Mouse (Mus musculus) C2C12 (cell line): ENCODE measurements around the gene Eif5a.

Source experiments
- CEBPB ChIP-seq: IDR thresholded peaks from one replicate; pipeline ENCODE4 v1.6.1; 2011; ENCODE audit warnings: low read depth, mild to moderate bottlenecking, control low read depth, moderate library complexity
- CTCF ChIP-seq: IDR thresholded peaks from one replicate; pipeline ENCODE4 v1.5.1; 2011; ENCODE audit not compliant: control insufficient read depth, insufficient read depth, insufficient read length
- MAX ChIP-seq: IDR thresholded peaks from one replicate; pipeline ENCODE4 v1.6.1; 2011; ENCODE audit warnings: mild to moderate bottlenecking, control low read depth
- MYOD1 ChIP-seq: IDR thresholded peaks from one replicate; pipeline ENCODE4 v1.6.1; 2011; ENCODE audit warnings: low read depth; ENCODE audit not compliant: control insufficient read depth, insufficient read length
- MYOG ChIP-seq: IDR thresholded peaks from one replicate; pipeline ENCODE4 v1.6.1; 2011; ENCODE audit not compliant: control insufficient read depth, insufficient read length; ENCODE audit errors: extremely low read depth
- USF1 ChIP-seq: IDR thresholded peaks from one replicate; pipeline ENCODE4 v1.6.1; 2011; ENCODE audit warnings: low read depth, mild to moderate bottlenecking, control low read depth, moderate library complexity

GRCm38 (mm10) chr11:69934169-69934568 is 12.4 kb upstream of the Eif5a start:
- peak; percentile 81 for TF ChIP-seq CTCF
- no peak for TF ChIP-seq MAX
- no peak for TF ChIP-seq MYOD1
- TF ChIP-seq USF1, result no peak
- TF ChIP-seq MYOG, result no peak
- no peak for TF ChIP-seq CEBPB
